Mouse (Mus musculus) frontal cortex, postnatal 36 days (tissue): ENCODE measurements at regions not wholly inside any gene's neighbourhood (a gene's known extent, or its start where the extent isn't known, plus 50 kb on each side); places are given as distances from the start of the nearest gene placed in this dataset.

Source experiments
- DNase-seq, 2 experiments: peaks; one replicate each; pipeline ENCODE4 v3.0.0; 2022; ENCODE audit warnings: low spot score in 2 of 2

DNA sequence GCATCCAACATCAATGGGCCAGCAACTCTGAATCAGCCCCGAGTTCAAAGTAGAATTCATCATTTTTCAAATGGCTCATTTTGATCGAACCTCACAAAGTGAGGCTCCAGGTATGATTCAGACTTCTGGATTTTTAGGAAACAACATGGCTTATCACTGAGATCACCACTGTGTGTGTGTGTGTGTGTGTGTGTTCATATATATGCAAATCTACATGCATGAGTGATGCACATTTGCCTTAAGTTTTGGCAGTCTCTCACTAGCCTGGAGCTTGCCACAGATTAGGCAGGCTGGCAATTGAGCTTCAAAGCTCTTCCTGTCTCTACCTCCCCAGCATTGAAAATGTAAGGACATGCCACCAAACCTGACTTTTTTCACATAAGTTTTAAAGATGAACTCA is 195.1 kb upstream of the Mindy3 start:
- DNase-seq = no peak

- DNase-seq = no peak
Measured at GRCm38 (mm10) chr2:12613858-12614257, 194.6 kb upstream of the Mindy3 start.

DNA sequence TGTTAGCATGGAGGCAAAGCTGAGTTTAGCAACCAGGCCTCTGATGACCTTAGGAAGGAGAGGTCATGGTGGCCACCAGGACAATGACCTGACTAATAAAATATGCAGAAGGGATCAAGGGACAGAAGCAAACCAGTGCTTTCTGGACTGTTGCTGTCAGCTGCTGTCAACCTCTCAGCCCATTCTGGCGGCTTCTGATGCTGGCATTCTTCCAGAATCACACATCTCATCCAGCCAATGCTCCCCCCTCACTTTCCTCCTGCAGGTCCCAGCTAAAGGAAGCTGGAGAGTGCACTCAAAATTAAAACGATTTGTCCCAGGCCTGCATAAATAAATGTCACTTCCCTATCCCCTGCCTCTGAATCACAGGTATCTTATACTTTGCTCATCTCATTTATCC is 163.3 kb upstream of the Mindy3 start:
- peak in 1 of 2 experiments; percentile 2 for DNase-seq

DNA sequence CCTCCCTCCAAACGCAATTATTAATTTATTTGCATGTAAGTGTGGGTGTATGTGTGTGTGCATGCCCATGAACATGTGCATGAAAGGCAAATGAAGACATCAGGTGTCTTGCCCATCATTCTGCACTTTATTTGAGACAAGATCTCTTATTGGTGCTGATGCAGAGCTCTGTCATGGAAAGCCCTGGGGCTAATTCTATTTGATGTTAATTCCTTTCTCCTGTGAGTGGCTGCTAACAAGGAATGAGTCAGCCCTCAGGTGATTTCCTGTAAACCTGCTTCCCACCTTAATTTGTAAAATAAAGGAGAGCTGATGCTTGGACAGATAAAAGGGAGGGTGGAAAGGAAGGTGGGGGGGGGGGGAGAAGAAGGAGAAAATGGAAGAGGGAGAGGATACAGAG is 138.5 kb upstream of the Mindy3 start:
- no peak for DNase-seq

DNA sequence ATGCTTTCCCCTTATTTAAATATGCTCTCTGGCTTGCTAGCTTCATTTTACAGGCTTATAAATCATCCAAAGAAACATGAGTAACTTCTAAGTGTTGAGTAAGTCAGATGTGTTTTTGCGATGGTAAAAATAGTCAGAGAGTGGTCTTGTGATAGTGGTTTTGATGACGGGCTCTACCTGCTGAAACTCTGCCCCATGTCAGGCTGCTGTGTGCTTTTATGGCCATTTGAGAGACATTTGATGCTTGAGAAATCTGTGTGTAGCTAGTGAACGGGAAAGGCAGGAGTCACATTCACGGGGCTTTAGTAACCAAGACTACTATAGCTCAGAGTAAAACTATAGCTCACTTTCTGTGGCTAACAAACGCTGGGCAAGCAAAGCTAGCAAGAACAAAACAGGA is 103.1 kb upstream of the Mindy3 start:
- no peak for DNase-seq

DNA sequence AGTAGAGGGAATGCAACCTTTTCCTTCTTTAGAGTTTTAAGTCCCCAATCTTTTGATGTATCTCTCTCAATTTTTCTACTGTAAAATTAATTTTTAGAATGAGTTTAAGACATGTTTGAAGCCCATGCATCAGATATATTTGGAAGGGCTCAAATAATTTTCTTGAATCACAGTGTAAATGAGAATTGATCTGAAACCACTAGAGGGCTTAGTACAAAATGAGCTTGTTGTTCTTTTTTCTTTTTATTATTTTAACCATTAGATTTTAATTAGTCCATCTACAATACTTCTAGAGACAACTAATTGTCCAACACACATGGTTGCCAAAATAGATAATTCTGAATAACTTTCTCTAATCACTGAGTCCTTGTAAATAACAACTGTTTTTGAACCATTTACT is 102.5 kb upstream of the Mindy3 start:
- DNase-seq = no peak

DNA sequence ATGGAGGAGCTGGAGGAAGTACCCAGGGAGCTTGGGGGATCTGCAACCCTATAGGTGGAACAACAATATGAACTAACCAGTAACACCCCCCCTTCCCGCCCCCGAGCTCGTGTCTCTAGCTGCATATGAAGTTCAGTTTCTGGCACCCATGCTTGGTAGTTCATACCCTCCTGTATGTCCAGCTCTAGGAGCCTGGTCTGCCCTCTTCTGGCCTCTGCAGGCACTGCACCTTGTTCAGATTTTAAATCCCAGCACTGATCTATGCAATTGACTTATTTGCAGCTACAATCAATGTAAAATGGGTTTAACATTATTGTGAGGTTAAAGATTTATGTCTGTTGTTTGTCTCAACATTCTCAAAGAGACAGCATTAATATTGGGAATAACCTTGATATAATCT is 73.1 kb upstream of the Mindy3 start:
- DNase-seq = no peak

- DNase-seq = no peak
Measured at GRCm38 (mm10) chr2:12469440-12470339, 50.4 kb upstream of the Mindy3 start.
